Mouse (Mus musculus): ENCODE results near the gene Rnf34.

The Rnf34 gene

DNA sequence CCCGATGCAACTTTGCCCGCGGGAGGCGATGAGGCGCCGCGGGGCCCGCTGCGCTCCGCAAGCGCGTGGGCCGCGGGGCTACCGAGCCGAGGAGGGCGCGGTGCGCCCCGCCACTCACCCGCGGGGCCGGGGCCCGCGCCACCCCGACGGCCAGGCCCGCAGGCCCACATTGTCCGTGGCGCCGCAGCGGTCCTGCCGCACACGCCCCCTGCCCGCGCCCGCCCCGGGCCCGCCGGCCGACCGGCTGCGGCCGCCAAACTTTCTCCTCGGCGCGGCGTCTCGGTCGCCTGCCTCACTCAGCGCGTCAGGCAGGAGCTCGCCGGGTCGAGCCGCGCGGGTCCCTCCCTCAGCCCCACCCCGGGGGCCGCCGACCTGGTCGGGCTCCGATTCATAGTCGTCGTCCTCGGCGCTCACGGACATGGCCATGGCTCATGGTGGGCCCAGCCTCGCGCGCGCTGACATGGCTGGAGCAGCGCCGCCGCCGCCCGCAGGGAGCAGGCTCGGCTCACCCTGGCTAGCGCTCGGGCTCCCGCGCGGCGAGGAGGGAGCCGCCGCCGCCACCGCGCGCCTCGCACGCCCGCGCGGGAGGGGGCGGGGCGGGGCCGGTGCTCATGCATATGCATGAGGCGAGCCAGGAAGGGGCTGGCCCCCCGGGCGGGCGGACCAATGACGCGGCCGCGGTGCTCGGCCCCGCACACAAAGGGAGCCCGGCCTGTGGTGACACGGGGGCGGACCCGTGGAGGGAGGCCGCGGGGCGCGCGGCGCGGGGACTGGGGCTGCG is 50.1 kb downstream of the Rnf34 start:
- peak; percentile 76 to 83 for DNase-seq (ENCODE audit: low spot score in 2 of 2)

DNA sequence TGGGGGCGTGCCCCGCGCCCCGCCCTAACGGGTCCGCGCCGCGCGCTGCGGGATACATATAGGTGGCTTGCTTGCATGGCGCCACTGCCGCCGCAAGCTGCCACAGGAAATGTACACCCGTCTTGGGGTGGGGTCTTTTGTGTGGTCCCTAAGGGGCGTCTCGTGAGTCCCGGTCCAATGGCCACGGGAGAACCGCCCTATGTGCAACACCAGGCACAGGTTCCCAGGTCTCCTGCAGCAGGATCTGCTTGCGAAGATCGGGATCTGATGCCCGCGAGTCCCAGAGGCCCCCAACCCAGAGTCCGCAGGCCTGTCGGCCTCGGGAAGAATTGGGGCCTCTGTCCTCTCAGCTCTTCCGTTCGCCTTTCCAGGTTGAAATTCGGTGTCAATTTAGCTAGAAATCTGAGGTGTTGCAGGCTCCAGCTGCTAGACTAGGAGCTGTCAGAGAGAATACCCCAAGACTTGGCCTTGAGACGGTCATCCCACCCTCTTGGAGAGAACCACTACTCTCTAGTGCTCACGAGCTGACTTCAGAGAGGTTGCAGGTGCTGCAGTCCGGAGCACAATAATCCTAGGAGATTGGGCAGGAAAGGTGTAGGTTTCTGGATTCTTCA is 50.8 kb downstream of the Rnf34 start:
- no peak for DNase-seq (ENCODE audit: low spot score in 2 of 2)

DNA sequence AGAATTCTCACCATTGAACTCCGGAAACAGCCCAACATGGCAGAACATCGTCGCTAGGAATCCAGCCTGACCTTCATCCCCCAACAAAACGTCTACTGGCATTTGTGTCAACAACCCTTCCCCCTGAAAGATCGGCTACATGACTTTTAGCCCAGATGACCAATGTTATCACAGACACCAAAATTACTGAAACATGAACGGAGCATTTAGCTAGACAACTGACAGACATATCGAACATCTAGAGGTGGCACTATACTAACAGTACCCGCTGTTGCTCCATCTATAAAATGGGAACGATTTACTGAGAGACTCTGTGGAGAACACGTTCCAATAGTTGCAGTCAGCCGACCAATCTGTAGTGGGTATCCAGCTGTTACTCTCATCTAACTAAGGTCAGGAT is 51.3 kb downstream of the Rnf34 start:
- no peak for DNase-seq (ENCODE audit: low spot score in 2 of 2)

DNA sequence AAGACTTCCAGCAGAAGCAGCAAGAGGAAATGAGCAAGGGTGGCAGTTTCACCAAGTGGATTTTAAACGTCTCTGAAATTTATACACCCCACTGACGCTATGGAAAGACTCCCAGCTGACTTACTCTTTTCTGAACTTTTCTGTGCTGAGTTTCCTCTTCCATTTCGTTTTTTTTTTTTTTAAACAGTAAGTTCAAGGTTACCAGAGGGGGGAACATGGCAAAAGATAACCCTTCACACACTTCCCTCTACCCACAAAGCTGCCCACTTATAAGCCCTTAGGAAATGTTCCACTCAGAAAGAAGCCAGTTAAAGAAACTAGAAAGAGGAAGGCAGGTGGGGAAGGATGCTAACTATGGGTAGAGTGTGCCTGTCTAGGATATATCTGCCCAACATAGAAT is 51.8 kb downstream of the Rnf34 start:
- no peak for DNase-seq (ENCODE audit: low spot score in 2 of 2)

DNA sequence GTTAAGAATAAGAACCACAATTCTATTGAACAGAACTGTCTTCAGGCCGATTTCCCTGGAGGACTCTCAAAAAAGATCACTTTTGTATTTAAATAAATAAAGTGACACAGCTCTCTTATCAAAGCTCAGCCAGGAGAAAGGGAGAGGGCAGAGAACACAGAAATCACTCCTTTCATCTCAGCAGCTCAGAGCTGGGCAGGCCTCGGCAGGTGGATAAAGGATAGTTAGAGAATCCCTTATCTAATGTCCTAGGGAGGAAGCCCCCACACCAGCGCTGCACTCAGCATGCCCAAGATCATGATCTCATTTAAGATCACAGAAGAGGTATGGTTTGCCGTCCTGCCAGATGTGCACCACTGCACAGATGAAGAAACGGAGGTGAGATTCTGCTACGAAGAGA is 52.4 kb downstream of the Rnf34 start:
- DNase-seq (ENCODE audit: low spot score in 2 of 2), result no peak

DNA sequence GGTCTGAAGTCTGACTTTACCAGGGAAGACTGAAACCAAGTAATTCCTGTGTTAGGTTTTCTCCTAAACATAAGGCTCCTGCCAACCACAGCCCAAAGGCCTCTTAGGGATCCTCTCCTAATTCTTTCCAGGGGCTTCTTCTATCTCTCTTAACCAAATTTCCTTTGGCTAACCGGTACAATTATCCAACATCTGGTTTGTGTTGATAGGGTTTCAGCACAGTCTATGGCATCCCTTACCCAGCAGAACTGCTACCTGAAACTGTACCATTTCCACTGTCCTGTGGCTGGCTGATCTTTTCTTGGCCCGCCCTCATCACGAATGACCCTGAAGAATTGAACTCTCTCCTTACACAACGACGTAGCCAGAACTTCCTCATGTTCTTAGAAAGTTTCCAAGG is 53.3 kb downstream of the Rnf34 start:
- no peak for DNase-seq (ENCODE audit: low spot score in 2 of 2)

- no peak for DNase-seq (ENCODE audit: low spot score in 2 of 2)
Observed at GRCm38 (mm10) chr5:122907182-122907581, 57.3 kb downstream of the Rnf34 start.

DNA sequence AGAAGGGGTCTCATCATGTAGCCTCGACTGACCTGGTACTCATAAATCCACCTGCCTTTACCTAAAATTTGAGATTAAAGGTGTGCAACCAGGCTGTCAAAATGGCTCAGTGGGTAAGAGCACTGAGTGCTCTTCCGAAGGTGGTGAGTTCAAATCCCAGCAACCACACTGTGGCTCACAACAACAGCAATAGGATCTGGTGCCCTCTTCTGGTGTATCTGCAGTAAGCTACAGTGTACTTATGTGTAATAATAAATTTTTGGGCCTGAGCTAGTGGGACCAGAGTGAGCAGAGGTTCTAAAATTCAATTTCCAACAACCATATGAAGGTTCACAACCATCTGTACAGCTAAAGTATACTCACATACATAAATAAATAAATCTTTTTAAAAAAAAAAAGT is 58.2 kb downstream of the Rnf34 start:
- no peak for DNase-seq (ENCODE audit: low spot score in 2 of 2)

DNA sequence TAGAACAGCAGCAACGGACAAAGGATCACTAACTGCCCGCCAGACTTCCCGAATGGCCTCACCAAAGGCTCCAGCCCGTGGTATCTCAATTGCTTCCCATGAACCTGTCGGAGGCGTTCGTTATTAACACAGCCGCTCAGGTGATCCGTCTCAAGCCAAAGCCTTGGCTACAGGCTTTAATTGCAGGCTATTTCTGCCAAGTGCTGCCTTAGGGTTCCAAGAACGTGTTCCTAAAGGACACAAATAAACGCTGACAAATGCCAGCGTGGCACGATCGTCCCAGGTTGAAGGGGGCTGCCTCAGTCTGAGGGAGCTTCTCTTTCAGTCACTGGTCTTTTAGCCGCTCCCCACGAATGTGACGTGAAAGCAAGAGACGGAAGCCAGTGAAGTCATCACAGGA is 59.6 kb downstream of the Rnf34 start:
- no peak for DNase-seq (ENCODE audit: low spot score in 2 of 2)

- no peak for DNase-seq (ENCODE audit: low spot score in 2 of 2)
Observed at GRCm38 (mm10) chr5:122912863-122913262, 63.0 kb downstream of the Rnf34 start.

DNA sequence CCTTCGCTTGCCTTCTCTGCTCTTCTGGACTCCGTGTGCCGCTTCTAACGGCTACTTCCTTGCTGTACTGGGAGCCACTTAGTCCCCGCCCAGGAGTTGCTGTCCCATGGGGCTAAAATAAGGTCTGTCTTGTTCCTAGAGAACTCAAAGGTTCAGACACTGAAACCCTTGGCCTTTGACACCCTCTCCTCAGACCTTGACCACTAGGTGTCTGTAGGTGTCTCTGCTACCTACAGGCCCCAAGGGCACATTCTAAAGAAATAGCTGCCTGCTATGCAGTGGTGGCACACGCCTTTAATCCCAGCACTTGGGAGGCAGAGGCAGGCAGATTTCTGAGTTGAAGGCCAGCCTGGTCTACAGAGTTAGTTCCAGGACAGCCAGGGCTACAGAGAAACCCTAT is 66.3 kb downstream of the Rnf34 start:
- no peak for DNase-seq (ENCODE audit: low spot score in 2 of 2)

DNA sequence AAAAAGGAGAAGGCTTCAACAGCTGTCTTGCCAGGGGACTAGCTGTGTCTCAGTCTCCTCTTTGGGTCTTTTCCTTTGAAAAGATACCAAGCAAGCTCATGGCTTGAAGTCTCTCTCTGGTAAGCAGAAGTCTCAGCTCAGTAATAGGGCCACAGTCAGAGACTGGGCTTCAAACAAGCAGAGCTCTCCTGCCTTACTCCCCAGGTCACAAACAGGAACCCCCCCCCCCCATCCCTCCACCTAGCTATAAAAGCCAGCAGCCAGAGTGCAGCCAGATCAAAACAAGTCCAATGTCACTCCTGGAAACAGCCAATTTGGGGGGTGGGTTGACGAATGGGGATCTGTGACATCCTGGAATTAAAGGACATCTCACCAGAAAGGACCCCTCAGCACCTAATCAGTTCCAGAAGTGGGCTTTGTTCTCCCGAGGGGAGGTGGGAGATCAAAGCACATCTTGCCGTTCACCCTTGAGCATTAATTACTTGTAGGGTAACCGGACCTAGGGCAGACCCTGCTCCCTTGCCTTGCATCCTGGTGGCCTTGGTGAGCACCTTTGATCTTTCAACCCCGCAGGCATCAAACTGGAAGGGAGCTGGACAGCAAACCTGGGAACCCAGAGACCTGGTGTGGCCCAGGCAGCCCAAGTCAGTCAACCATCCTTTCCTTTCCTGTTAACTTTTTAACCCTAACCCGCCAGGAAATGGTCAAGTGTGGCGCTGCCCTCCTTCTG is 68.3 kb downstream of the Rnf34 start:
- no peak for DNase-seq (ENCODE audit: low spot score in 2 of 2)

DNA sequence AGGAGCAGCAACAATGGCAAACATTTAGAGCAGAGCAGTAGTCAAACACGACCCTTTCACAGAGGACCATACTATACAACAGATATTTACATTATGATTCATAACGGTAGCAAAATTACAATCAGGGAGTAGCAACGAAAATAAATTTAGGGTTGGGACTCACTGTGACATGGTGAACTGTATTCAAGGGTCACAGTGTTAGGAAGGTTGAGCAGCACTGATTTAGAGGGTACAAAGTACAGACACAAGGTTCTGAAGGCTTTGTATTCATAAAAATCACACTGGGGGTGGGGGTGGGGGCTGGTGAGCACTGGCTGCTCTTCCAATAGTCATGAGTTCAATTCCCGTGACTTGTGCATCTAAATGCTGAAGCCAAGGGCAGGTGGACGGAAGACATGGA is 70.7 kb downstream of the Rnf34 start:
- no peak for DNase-seq (ENCODE audit: low spot score in 2 of 2)
